Mouse (Mus musculus) neural tube, embryonic 10.5 days (tissue): ENCODE data around the gene Mtmr14.

Source experiments
- DNase-seq: peaks from one replicate; pipeline ENCODE4 v3.0.0-alpha.2; 2017; ENCODE audit warnings: low spot score; ENCODE audit errors: extremely low spot score

Gene Mtmr14

DNA sequence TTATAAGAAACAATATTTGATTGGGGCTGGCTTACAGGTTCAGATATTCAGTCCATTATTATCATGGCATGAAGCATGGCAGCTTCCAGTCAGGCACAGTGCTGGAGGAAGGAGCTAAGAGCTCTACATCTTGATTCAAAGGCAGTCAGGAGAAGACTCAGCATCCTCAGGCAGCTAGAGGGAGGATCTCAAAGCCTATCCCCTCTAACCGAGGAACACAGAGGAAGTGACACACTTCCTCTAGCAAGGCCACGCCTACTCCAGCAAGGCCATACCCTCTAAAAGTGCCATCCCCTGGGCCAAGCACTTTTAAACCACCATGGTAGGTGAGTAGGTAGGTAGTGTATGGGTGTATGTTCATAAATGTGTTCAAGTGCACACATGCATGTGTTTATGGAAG is 92.9 kb downstream of the Mtmr14 start:
- DNase-seq = no peak
